Mouse (Mus musculus) ES-Bruce4 (cell line): ENCODE data around the gene Rasgrp4.

ENCODE experiments used
- CTCF ChIP-seq: IDR thresholded peaks from one replicate; pipeline ENCODE4 v1.8.1; 2011; ENCODE audit warnings: low read depth, low read length
- EP300 ChIP-seq: IDR thresholded peaks from 2 replicates; pipeline ENCODE4 v1.6.1; 2011; ENCODE audit warnings: low read depth, low read length; ENCODE audit not compliant: insufficient read depth
- POLR2A ChIP-seq: IDR thresholded peaks from one replicate; pipeline ENCODE4 v1.8.1; 2011; ENCODE audit warnings: low read length; ENCODE audit not compliant: insufficient read depth

DNA sequence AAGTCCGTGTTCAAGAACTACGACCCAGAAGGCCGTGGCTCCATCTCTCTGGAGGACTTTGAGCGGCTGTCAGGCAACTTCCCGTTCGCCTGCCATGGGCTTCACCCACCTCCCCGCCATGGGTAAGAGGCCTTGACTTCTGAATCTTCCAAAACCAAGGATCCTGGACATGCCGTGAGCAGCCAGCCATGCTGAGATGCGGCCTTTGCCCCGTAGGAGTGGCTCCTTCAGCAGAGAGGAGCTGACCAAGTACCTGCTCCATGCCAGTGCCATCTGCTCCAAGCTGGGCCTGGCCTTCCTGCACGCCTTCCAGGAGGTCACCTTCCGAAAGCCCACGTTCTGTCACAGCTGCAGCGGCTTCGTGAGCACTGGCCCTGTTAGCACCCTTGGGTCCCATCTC, 14.1 kb downstream of the Rasgrp4 start:
- no peak for TF ChIP-seq POLR2A
- no peak for TF ChIP-seq CTCF
- TF ChIP-seq EP300, result no peak
